Mouse (Mus musculus) CH12.LX (cell line): ENCODE measurements around the gene Mlxipl. TPM values are rescaled to one million over a fixed set of nuclear protein-coding genes. Genes with fewer than 3 reads are reported as not detected.

Source experiments
- DNase-seq: peaks from one replicate; pipeline ENCODE4 v3.0.0-alpha.2; 2013; ENCODE audit errors: extremely low read depth
- H3K27ac ChIP-seq: 2 replicates; pipeline ENCODE4 v1.5.1; 2012; ENCODE audit warnings: low read depth, mild to moderate bottlenecking, control low read depth, moderate library complexity; ENCODE audit not compliant: insufficient read depth
- H3K27me3 ChIP-seq: replicated peaks from 2 replicates; pipeline ENCODE3; 2012; ENCODE audit warnings: inconsistent platforms
- H3K36me3 ChIP-seq, 2 experiments: replicated peaks in 1 of 2; 2 replicates each; pipeline versions ENCODE3 to v1.6.1; 2012; ENCODE audit warnings: inconsistent platforms in 1 of 2, low read length in 1 of 2, mild to moderate bottlenecking in 1 of 2, mixed read lengths in 1 of 2, moderate library complexity in 1 of 2; ENCODE audit not compliant: control insufficient read depth in 1 of 2, insufficient read depth in 1 of 2
- H3K4me1 ChIP-seq, 2 experiments: 2 replicates each; pipeline ENCODE4 v1.6.1; 2012; ENCODE audit warnings: inconsistent platforms in 1 of 2, moderate library complexity in 1 of 2; ENCODE audit not compliant: insufficient read depth in 2 of 2, control insufficient read depth in 1 of 2
- H3K4me2 ChIP-seq: 2 replicates; pipeline ENCODE4 v1.6.1; 2012; ENCODE audit warnings: low read depth, mild to moderate bottlenecking, control low read depth; ENCODE audit not compliant: poor library complexity, insufficient read depth, severe bottlenecking
- H3K4me3 ChIP-seq, 3 experiments: fragments of 150-350 bp in 1 of 3; sonication (generic) in 1 of 3; replicated peaks in 1 of 3; 2 replicates each; pipeline versions ENCODE3 to v1.5.1; 2011 to 2012; ENCODE audit warnings: low read depth in 2 of 3, low read length in 2 of 3, mild to moderate bottlenecking in 2 of 3, moderate library complexity in 2 of 3, control low read depth in 1 of 3, improper control_type of control experiment in 1 of 3, inconsistent platforms in 1 of 3, mixed read lengths in 1 of 3; ENCODE audit not compliant: poor library complexity in 1 of 3
- H3K79me2 ChIP-seq: replicated peaks from 2 replicates; pipeline ENCODE4 v1.6.1; 2012; ENCODE audit warnings: mild to moderate bottlenecking, moderate library complexity; ENCODE audit not compliant: control insufficient read depth, poor library complexity, insufficient read depth, severe bottlenecking; ENCODE audit errors: extremely low read depth
- H3K9ac ChIP-seq: 2 replicates; pipeline ENCODE4 v1.6.1; 2012; ENCODE audit warnings: low read depth, mild to moderate bottlenecking, control low read depth, moderate library complexity; ENCODE audit not compliant: insufficient read depth
- H3K9me3 ChIP-seq: replicated peaks from 2 replicates; pipeline ENCODE3; 2012; ENCODE audit warnings: low read length, inconsistent platforms, mixed read lengths
- CHD1 ChIP-seq: IDR thresholded peaks from 2 replicates; pipeline ENCODE4 v1.6.1; 2012; ENCODE audit warnings: low read depth, low read length, improper control_type of control experiment, inconsistent platforms
- CHD2 ChIP-seq: IDR thresholded peaks from 2 replicates; pipeline ENCODE4 v1.6.1; 2011; ENCODE audit warnings: low read length, improper control_type of control experiment
- CTCF ChIP-seq, 2 experiments: IDR thresholded peaks in 1 of 2; conservative IDR thresholded peaks in 1 of 2; 2 replicates each; pipeline ENCODE4 v1.5.1; 2011 to 2012; ENCODE audit warnings: low read depth in 2 of 2, low read length in 2 of 2, improper control_type of control experiment in 1 of 2, inconsistent platforms in 1 of 2, mild to moderate bottlenecking in 1 of 2, moderate library complexity in 1 of 2
- E2F4 ChIP-seq: IDR thresholded peaks from 2 replicates; pipeline ENCODE4 v1.6.1; 2011; ENCODE audit warnings: low read depth, low read length, improper control_type of control experiment; ENCODE audit not compliant: insufficient replicate concordance
- ETS1 ChIP-seq: conservative IDR thresholded peaks from 2 replicates; pipeline ENCODE4 v1.6.1; 2012; ENCODE audit warnings: low read depth, mild to moderate bottlenecking, inconsistent platforms, low read length, improper control_type of control experiment, moderate library complexity
- IRF4 ChIP-seq: IDR thresholded peaks from 2 replicates; pipeline ENCODE4 v1.6.1; 2014; ENCODE audit warnings: low read depth, mild to moderate bottlenecking, inconsistent platforms, low read length, improper control_type of control experiment
- JUND ChIP-seq: conservative IDR thresholded peaks from 2 replicates; pipeline ENCODE4 v1.6.1; 2011; ENCODE audit warnings: low read depth, low read length, improper control_type of control experiment
- MAFK ChIP-seq: IDR thresholded peaks from 2 replicates; pipeline ENCODE4 v1.6.1; 2011; ENCODE audit warnings: low read length, improper control_type of control experiment; ENCODE audit not compliant: insufficient replicate concordance
- MAX ChIP-seq: IDR thresholded peaks from 2 replicates; pipeline ENCODE4 v1.6.1; 2011; ENCODE audit warnings: low read length, improper control_type of control experiment
- MAZ ChIP-seq: IDR thresholded peaks from 2 replicates; pipeline ENCODE4 v1.6.1; 2012; ENCODE audit warnings: low read depth, mild to moderate bottlenecking, inconsistent platforms, low read length, improper control_type of control experiment, moderate library complexity
- PAX5 ChIP-seq: IDR thresholded peaks from 2 replicates; pipeline ENCODE4 v1.6.1; 2012; ENCODE audit warnings: low read length, inconsistent platforms, mixed read lengths
- POLR2A ChIP-seq: IDR thresholded peaks from 2 replicates; pipeline ENCODE4 v1.6.1; 2011; ENCODE audit warnings: low read depth, mild to moderate bottlenecking, improper control_type of control experiment, low read length
- USF2 ChIP-seq: conservative IDR thresholded peaks from 2 replicates; pipeline ENCODE4 v1.6.1; 2011; ENCODE audit warnings: low read depth, low read length, improper control_type of control experiment
- ZKSCAN1 ChIP-seq: IDR thresholded peaks from 2 replicates; pipeline ENCODE4 v1.6.1; 2012; ENCODE audit warnings: low read depth, inconsistent platforms, low read length, improper control_type of control experiment, borderline replicate concordance
- ZMIZ1 ChIP-seq: IDR thresholded peaks from 2 replicates; pipeline ENCODE4 v1.6.1; 2012; ENCODE audit warnings: low read depth, mild to moderate bottlenecking, inconsistent platforms, low read length, improper control_type of control experiment
- dilution Hi-C: fragments of 300-500 bp; cut with MboI; formaldehyde crosslinking; loops from 2 replicates; pipeline ENCODE4 v1.14.3; 2020; ENCODE audit warnings: low sequenced_read_pairs; ENCODE audit not compliant: extremely low pct_unique_long_range_greater_than_20kb, extremely low pct_ligation_motif_present
- in situ Hi-C: fragments of 300-500 bp; cut with MboI; formaldehyde crosslinking; loops from 3 replicates; pipeline ENCODE4 v1.14.3; 2019; ENCODE audit warnings: low sequenced_read_pairs, low pct_ligation_motif_present, low pct_unique_long_range_greater_than_20kb, mixed read lengths
- polyA plus RNA-seq: library from polyadenylated mRNA; unstranded; fragments of >175 nt; gene quantifications from 2 replicates; pipeline ENCODE4 v1.2.1, GENCODE M21; 2012; ENCODE audit warnings: low read depth; ENCODE audit not compliant: insufficient read length
- total RNA-seq, 2 experiments: library from RNA; depleted of rRNA; stranded (reverse); fragments of 300-350 nt in 1 of 2; fragments of >200 nt in 1 of 2; gene quantifications; 2 replicates each; pipeline ENCODE4 v1.2.3; 2012 to 2014

Mlxipl gene
- total and polyA plus RNA-seq, 3 experiments: not detected

DNA sequence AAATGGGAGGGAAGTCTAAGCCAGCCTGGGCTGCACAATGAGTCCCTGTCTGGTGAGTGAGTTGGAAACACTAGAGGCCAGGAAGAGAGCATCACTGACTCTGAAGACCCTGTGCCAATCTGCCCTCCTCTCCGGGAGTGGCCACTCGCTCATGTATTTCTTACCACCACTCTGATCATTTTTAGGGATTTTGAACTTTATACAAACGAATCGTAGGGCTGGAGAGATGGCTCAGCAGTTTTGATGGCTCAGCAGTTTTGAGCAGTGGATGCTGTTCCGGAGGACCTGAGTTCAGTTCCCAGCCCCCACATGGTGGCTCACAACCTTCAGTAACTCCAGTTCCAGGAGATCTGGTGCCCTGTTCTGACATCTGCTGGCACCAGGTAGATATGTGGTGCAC is 83.3 kb downstream of the Mlxipl start:
- Histone ChIP-seq H3K4me2 (no peak overlapping the region), H3K79me2 (peaks cover 16% of the 10 kb centered on the region), H3K4me1 (peaks cover 9 to 23% of the 10 kb centered on the region in 2 experiments), H3K27ac (no peak overlapping the region), H3K27me3 (no peaks in the 10 kb centered on the region), H3K9ac (no peak overlapping the region), H3K4me3 (no peak overlapping the region), H3K36me3 (peaks cover 35 to 64% of the 10 kb centered on the region in 2 experiments), H3K9me3 (no peaks in the 10 kb centered on the region)
- dilution Hi-C loops: no loop called here
- TF ChIP-seq MAFK (peak; percentile 70; the same call in 1 of the 2 replicates), ETS1 (no peak)
- TF ChIP-seq, all 38 proteins: peak for 1
- in situ Hi-C loops: no loop called here
- no peak for DNase-seq

DNA sequence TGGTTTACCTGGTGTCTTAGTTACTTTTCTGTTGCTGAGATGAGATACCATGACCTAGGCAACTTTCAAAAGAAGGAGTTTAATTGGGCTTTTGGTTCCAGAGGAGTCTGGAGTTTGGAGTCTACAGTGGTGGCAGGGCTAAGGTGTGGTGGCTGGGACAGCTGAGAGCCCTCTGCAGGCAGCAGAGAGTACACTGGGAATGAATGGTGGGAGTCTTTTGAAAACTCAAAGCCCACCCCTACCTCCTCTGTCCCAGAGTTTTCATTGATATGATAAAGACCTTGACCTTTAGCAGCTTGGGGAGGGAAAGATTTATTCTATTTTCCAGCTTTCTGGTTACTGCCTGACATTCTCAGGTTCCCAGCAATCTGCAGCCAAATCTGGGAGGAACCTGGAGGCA is 85.4 kb downstream of the Mlxipl start:
- TF ChIP-seq CTCF (conservative IDR thresholded peaks at IDR 0.05 in 1 of 2, IDR thresholded peaks at IDR 0.05 in 1 of 2; ENCODE audit: low read depth in 2 of 2, low read length in 2 of 2) (peak in 1 of 2 experiments; percentile 7; a peak in 1 of 4 replicates), JUND (no peak)
- H3K4me3 ChIP-seq: no peak overlapping the region
- no peaks in the 10 kb centered on the region for H3K9me3 ChIP-seq
- H3K27ac ChIP-seq: no peak overlapping the region
- dilution Hi-C loops (no loop called here), in situ Hi-C loops (no loop called here)
- no peak overlapping the region for H3K4me2 ChIP-seq
- peaks cover 6 to 17% of the 10 kb centered on the region in 2 experiments for H3K4me1 ChIP-seq
- H3K9ac ChIP-seq: no peak overlapping the region
- no peak for DNase-seq
- peaks cover 55 to 84% of the 10 kb centered on the region in 2 experiments for H3K36me3 ChIP-seq
- H3K27me3 ChIP-seq: no peaks in the 10 kb centered on the region
- peaks cover 5% of the 10 kb centered on the region for H3K79me2 ChIP-seq

DNA sequence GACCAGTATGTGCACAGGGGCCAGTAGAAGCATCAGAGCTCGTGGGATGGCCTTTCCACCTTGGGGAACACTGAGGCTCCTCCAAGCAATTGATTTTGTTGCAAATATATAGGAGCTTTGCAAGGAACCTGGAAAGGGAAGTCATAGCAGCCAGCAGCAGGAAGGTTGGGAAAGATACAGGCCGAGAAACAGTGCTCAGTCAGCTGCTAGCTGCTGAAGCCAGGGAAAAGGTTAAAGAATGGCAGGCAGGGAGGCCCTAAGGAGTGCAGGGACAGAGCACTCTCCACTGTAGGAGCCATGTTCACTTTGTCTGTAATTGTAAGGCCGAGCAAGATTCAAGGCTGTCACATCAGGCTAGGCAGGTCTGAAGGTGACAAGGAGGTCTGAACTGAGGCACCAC is 88.8 kb downstream of the Mlxipl start:
- dilution Hi-C loops: no loop called here
- peaks cover 0 to 13% of the 10 kb centered on the region in 2 experiments; a peak in 2 of 4 replicates for H3K4me1 ChIP-seq
- no peaks in the 10 kb centered on the region for H3K27me3 ChIP-seq
- in situ Hi-C loops: no loop called here
- peaks cover 68 to 91% of the 10 kb centered on the region in 2 experiments for H3K36me3 ChIP-seq
- H3K27ac ChIP-seq: no peak overlapping the region
- DNase-seq: no peak
- TF ChIP-seq PAX5 (no peak), MAX (no peak), IRF4 (no peak), ZMIZ1 (no peak), USF2 (no peak), POLR2A (no peak), MAZ (no peak), CHD1 (no peak), E2F4 (no peak), CHD2 (no peak), ZKSCAN1 (no peak)
- H3K79me2 ChIP-seq: 0 out of 2 replicates have a peak, but pooled peaks cover 3% of the 10 kb centered on the region
- no peaks in the 10 kb centered on the region for H3K9me3 ChIP-seq
- no peak overlapping the region for H3K4me2 ChIP-seq
- H3K9ac ChIP-seq: no peak overlapping the region
- H3K4me3 ChIP-seq: no peak overlapping the region
